9 mouse cellular contexts compared by ENCODE assay signal in the genomic region with DNA sequence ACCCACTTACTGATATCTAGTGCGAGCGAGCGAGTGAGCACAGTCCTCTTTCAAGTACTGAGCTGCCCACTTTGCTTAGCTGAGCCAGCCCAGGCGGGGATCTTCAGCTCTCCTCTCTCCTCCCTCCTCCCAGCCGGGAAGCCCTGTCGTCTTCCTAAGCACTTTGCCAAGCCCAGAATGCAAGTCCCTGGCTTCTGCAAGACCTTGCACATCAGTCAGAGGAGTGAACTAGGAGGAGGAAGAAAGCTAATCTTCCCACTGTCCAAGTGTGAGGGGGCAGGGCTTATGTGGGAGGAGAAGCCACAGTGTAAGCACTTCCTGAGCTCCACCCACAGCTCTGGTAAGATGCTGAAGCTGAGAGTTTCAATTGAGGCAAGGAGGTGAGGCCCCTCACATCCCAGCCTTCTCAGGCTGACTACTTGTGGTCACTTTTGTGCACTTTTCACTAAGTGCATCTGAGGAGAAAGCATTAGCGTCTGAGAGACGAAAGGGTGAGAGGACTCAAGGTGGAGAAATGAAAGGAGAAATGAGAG.
DNase-seq lines count a peak whose midpoint lies in the region; ATAC-seq and TF ChIP-seq lines count a peak whose summit lies in the region.
"Had no signal": no experiment of that assay in that cellular context is flagged by ENCODE, and none has a peak within 500 bp of the region (broad histone marks: within the 10 kb centered on the region; RNA-seq: fewer than 3 reads in every experiment).

No protein-coding gene starts in this region.

- no peaks in the 10 kb centered on the region for H3K9me3 ChIP-seq in heart, embryonic 14.5 days (ENCODE audit: control insufficient read depth, low read length)
- no peaks in the 10 kb centered on the region for H3K9me3 ChIP-seq in lung, postnatal 0 days (ENCODE audit: low read length)
- no peaks in the 10 kb centered on the region for H3K9me3 ChIP-seq in embryonic facial prominence, embryonic 11.5 days (replicated peaks; ENCODE audit: control insufficient read depth, low read length)

- intact Hi-C loops in heart, postnatal 25 days (cut with DNase I), result no loop called here

- no peak for TF ChIP-seq EP300 in lung, postnatal 0 days (IDR thresholded peaks at IDR 0.05)

- no peak overlapping the region for H3K9ac ChIP-seq in heart, embryonic 14.5 days (ENCODE audit: low read length)
- no peak overlapping the region for H3K9ac ChIP-seq in lung, postnatal 0 days (replicated peaks; ENCODE audit: low read depth)
- H3K9ac ChIP-seq in embryonic facial prominence, embryonic 11.5 days (replicated peaks; ENCODE audit: low read length), result peak overlapping the region; percentile 22; the same call in 1 of the 2 replicates

- ATAC-seq in heart, embryonic 14.5 days (ENCODE audit: insufficient number of reproducible peaks, insufficient read depth, low FRiP score, low read depth), result no peak
- no peak for ATAC-seq in lung, postnatal 0 days
- no peak for ATAC-seq in embryonic facial prominence, embryonic 11.5 days (replicated peaks; ENCODE audit: insufficient number of reproducible peaks, low FRiP score, low TSS enrichment, low read depth)

- no peak for DNase-seq in heart, postnatal 25 days (ENCODE audit: low spot score)
- peak; percentile 6 for DNase-seq in lung, postnatal 0 days (ENCODE audit: low spot score)
- no peak for DNase-seq in lung, adult 18-20 months
- peak; percentile 6 for DNase-seq in embryonic facial prominence, embryonic 11.5 days (ENCODE audit: low spot score)
- peak; percentile 40 for DNase-seq in retina, embryonic 14.5 days (ENCODE audit: low spot score)
- DNase-seq in layer of hippocampus, postnatal 10 days (ENCODE audit: low spot score in 2 of 2), result no peak
- DNase-seq in thymus, adult 18-20 months, result no peak
- DNase-seq: spleen, adult 18-20 months had no signal

- no peaks in the 10 kb centered on the region for H3K36me3 ChIP-seq in heart, embryonic 14.5 days (ENCODE audit: control insufficient read depth, insufficient read depth, low read length)
- H3K36me3 ChIP-seq in lung, postnatal 0 days (ENCODE audit: insufficient read depth, low read length), result no peaks in the 10 kb centered on the region
- H3K36me3 ChIP-seq in embryonic facial prominence, embryonic 11.5 days (replicated peaks; ENCODE audit: control insufficient read depth, insufficient read depth, low read depth, low read length), result no peaks in the 10 kb centered on the region

- H3K27me3 ChIP-seq in heart, embryonic 14.5 days (ENCODE audit: control insufficient read depth, insufficient read depth, low read length), result no peaks in the 10 kb centered on the region
- no peaks in the 10 kb centered on the region for H3K27me3 ChIP-seq in lung, postnatal 0 days (replicated peaks; ENCODE audit: insufficient read depth, low read length)
- H3K27me3 ChIP-seq in embryonic facial prominence, embryonic 11.5 days (ENCODE audit: control insufficient read depth, insufficient read depth, low read length), result no peaks in the 10 kb centered on the region

- no peak overlapping the region for H3K27ac ChIP-seq in heart, embryonic 14.5 days (replicated peaks in 1 of 2; ENCODE audit: control insufficient read depth in 1 of 2, insufficient read depth in 1 of 2, low read depth in 2 of 2, low read length in 2 of 2)
- no peak overlapping the region for H3K27ac ChIP-seq in lung, postnatal 0 days (ENCODE audit: low read length)
- H3K27ac ChIP-seq in embryonic facial prominence, embryonic 11.5 days (replicated peaks; ENCODE audit: low read depth, low read length), result no peak overlapping the region

- H3K4me3 ChIP-seq in heart, embryonic 14.5 days (ENCODE audit: control insufficient read depth in 1 of 2, insufficient read depth in 1 of 2, low read depth in 1 of 2, low read length in 2 of 2), result no peak overlapping the region; a peak in 1 of 4 replicates
- no peak overlapping the region for H3K4me3 ChIP-seq in lung, postnatal 0 days (ENCODE audit: low read depth, low read length)
- no peak overlapping the region for H3K4me3 ChIP-seq in embryonic facial prominence, embryonic 11.5 days (ENCODE audit: low read depth, low read length)

- H3K4me1 ChIP-seq in heart, embryonic 14.5 days (ENCODE audit: control insufficient read depth in 2 of 2, insufficient read depth in 2 of 2, low read length in 2 of 2), result peaks cover 0 to 3% of the 10 kb centered on the region in 2 experiments; a peak in 2 of 4 replicates
- no peaks in the 10 kb centered on the region for H3K4me1 ChIP-seq in lung, postnatal 0 days (ENCODE audit: insufficient read depth, low read depth, low read length)
- H3K4me1 ChIP-seq in embryonic facial prominence, embryonic 11.5 days (ENCODE audit: control insufficient read depth, insufficient read depth, low read length), result no peaks in the 10 kb centered on the region

- no peak for TF ChIP-seq CTCF in lung, postnatal 0 days (IDR thresholded peaks at IDR 0.05)

- H3K4me2 ChIP-seq in heart, embryonic 14.5 days (ENCODE audit: low read length), result peak overlapping the region; percentile 52
- no peak overlapping the region for H3K4me2 ChIP-seq in lung, postnatal 0 days (replicated peaks; ENCODE audit: low read depth, low read length)
- H3K4me2 ChIP-seq in embryonic facial prominence, embryonic 11.5 days (ENCODE audit: low read depth, low read length), result no peak overlapping the region

- 16% methylated on average over 8 of the region's 8 CpGs for WGBS in heart, embryonic 14.5 days
- WGBS in lung, postnatal 0 days, result 17% methylated on average over 8 of the region's 8 CpGs
- 31% methylated on average over 8 of the region's 8 CpGs for WGBS in embryonic facial prominence, embryonic 11.5 days

Comparison
In these comparisons a context has a peak if more than half of its experiments do, and no peak if none do; other contexts are left out.
1. DNase-seq: peak in lung, postnatal 0 days (single experiment), embryonic facial prominence, embryonic 11.5 days (single experiment) and retina, embryonic 14.5 days (single experiment); none in heart, postnatal 25 days (single experiment), lung, adult 18-20 months (0 of 2), layer of hippocampus, postnatal 10 days (0 of 2) and thymus, adult 18-20 months (0 of 2).